Mouse (Mus musculus) cerebellum, adult 8-10 months (tissue): Measurements from ENCODE around the gene Zfp655.
"Not testable (repeated sequence)": the region's sequence is repeated elsewhere in the genome, so short reads cannot be mapped to it uniquely, and the experiment has no call there.

ENCODE experiments used
- DNase-seq: peaks from one replicate; pipeline ENCODE4 v3.0.0; 2022

The Zfp655 gene

DNA sequence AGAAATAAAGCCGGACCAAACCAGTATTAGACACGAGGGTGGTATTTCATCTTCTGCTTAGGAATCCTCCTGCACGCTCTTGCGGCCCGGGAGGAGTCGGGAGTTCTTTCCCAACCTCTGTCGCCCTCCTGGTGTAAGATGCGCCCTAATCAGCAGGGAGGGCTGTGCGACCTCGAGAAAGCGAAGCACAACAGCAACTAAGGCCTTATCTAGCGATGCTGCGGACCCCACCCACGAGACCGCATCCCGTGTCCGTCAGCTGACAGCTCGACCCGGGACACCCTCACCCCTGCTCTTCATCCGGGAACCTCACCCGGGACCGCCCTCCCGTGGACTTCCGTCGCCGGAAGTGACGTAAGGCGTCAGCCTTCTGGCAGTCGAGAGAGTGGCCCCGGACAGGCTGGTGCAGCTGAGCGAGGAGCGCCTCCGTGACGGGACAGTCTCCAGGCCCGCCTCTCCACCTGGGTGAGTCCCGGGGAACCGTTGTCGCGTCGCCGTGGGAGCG lies at the start of gene Zfp655:
Gene Zfp655 (plus strand): TSS at position 349 of the 505 bp plus-strand sequence.
- DNase-seq = peak; percentile 97

GRCm38 (mm10) chr5:145185244-145185643 lies 46.3 kb upstream of the Zfp655 start:
- DNase-seq = no peak

DNA sequence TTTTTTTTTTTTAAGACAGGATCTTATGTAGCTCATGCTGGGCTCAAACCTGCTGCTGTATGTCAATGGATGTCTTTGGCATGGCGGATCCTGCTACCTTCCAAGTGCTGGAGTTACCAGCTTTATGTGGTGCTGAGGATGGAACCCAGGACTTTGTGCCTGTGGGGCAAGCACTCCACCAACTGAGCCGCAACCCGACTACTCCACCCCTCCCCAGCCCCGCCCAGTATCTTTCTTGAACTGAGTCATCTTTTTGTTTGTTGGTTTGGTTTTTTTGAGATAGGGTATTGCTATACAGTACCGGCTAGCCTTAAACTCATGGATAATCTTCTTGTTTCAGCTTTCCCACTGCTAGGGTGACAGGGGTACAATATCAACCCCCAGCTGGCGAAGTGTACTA lies 42.1 kb upstream of the Zfp655 start:
- no peak for DNase-seq

- no peak for DNase-seq
Measured at GRCm38 (mm10) chr5:145190373-145190772, 41.1 kb upstream of the Zfp655 start.

DNA sequence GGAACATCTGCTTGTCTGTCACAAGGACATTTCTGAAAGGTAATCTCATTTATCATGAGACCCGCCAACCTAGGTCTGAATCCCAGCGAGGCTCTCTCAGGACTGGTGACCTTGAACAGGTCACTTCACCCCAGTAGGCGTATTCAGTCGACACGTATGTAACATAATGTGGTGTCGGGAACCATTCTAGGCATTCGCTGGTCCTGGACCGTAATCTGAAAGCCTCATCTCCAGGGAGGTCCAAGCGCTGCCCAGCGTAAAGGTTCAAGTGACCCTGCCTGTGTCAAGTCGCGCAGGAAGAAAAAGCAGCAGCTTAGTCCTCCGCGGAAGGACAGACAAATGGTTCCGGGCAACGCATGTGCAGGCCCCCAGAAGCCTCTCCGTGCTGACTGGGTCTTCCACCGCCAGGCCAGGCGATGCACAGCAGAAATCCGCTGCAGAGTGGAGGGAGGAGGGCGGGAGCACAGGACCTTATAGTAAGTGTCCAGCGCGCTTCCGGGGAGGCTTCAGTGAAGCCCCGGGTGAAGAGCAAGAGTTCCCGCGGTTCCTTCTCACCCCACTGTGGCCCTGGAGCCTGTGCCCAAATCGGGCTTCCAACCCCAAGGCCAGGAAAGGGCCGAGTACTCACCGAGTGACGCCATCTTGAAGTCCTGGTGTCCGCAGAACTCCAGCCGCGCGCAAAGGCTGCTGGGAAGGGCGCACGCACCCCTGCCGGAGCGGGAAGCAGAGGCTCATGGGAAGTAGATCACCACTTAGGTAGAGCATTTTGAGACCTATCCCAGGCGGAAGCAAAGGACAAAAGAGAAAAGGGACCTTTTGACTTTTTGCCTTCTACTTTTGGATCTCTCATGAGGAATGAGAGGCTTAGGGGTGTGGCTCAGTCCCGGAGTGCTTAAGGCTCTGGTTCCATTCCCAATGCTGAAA lies 40.4 kb upstream of the Zfp655 start:
- peak; percentile 89 for DNase-seq

DNA sequence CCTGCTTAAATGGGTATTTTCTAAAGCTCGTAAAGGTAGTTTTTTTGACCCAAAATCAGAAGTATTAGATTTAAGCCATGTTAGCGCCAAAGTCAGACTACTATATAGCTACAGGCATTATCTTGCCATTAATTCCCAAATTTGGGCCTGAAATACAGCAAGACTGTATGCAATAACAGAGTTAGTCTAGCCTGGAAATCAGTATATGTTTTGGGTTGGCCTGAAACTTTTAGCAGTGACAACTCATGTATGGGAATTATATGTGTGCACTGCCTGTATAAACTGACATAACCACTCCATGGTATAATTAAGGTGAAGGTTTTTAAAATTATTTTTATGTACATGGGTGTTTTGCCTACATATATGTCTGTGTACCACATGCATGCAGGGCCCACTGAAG lies 39.6 kb upstream of the Zfp655 start, which contains the start of gene Atp5j2:
Gene Atp5j2 (minus strand): TSS at position 101 of the 400 bp plus-strand sequence.
- DNase-seq = no peak

DNA sequence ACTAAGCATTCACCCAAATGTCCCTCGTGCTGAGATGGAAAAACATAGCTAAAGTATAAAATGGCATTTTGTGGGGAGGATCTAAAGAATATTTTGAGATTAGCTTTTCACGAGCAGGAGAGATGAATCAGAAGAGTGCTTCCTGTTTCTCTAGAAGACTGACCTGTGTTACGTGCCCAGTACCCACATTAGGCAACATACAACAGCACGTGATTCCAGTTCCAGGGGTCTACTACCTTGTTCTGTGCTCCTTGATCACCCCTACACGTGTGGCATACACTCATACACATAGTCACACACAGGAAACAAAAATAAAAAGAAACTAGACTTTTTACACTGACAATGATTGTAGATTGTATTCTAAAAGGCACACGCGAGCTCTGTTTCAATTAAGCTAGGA lies 31.1 kb upstream of the Zfp655 start:
- DNase-seq = no peak

GRCm38 (mm10) chr5:145201321-145201991 lies 30.1 kb upstream of the Zfp655 start, which contains the start of gene Zkscan14:
Zkscan14 (minus strand) TSS chr5:145201868.
- DNase-seq = peak; percentile 73

GRCm38 (mm10) chr5:145202446-145202845 lies 29.1 kb upstream of the Zfp655 start:
- no peak for DNase-seq

DNA sequence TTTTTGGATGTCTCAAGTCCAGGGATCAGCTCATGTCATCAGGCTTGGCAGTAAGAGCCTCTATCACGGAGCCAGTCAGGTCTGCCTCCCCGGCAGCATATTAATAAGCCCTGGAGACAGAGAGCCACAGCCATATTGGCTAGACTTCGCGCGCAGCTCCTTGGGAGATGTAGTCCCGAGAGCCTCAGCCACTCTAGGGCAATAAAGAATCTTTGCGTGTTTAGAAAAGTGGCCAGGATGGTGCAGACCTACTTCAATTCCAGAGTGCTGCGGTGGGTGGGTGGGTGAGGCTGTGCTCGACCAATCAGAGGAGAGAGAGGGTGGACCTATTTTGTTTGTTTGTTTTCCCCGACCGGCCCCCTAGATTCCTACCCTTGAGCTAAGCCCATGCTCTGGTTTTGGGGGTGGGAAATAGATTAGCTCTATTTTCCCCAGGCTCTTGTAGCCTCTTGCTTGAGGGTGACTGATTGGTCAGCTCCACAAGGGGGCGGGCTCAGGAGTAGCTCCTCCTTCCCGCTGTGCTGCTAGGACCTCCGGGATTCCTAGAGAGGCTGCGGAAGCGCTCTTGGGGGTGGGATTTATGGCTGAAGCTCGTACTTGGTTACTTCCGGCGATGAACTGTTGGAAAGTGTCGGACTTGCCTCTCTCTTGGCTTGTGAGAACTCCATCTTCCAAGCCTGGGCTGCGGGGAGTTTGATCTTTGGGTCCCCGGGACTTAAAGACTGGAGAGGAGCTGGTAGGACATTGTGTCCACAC lies 27.4 kb upstream of the Zfp655 start, which contains the start of gene Zkscan5:
Gene Zkscan5 (plus strand): TSS at position 627 of the 756 bp plus-strand sequence.
- peak; percentile 97 for DNase-seq

GRCm38 (mm10) chr5:145205041-145205440 lies 26.5 kb upstream of the Zfp655 start:
- no peak for DNase-seq

DNA sequence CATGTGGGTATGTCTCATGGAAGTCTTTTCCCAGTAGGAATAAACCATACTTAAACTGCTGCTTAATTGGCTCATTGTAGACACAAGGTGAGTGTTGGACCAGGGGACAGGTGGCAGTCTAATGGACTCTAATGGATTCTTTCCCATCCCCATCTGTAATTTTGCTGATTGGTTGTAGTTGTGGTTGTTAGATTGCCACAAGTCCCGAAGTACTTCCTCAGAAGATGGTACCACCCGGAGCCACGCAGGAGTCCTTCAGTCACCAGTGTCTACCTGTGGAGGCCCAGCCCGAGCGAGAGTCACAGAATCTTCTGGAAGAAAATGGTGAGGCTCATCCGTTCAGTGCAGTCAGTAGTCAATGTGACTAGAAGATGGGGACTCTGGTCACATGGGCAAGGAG lies 24.1 kb upstream of the Zfp655 start:
- no peak for DNase-seq

- DNase-seq = no peak
Measured at GRCm38 (mm10) chr5:145207954-145208353, 23.6 kb upstream of the Zfp655 start.

GRCm38 (mm10) chr5:145208391-145208790 lies 23.1 kb upstream of the Zfp655 start:
- DNase-seq = not testable (repeated sequence)

GRCm38 (mm10) chr5:145211340-145211739 lies 20.2 kb upstream of the Zfp655 start:
- no peak for DNase-seq

DNA sequence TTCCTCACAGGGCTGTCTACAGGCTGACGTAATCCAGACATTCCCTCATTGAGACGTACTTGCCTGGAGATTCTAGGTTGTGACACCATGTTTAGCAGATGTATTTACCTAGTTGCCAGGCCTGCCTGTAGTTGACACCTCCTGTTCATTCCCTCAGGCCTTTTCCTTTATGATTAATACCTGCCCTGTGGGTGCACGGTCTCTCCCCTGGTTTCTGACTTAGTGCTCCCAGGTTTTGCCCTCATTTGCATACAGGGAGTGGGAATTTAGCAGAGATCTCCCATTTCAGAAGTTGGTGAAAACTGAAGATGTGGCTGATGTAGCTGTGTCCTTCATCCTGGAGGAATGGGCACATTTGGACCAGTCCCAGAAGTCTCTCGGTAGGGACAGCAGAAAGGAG lies 19.3 kb upstream of the Zfp655 start:
- DNase-seq = no peak

DNA sequence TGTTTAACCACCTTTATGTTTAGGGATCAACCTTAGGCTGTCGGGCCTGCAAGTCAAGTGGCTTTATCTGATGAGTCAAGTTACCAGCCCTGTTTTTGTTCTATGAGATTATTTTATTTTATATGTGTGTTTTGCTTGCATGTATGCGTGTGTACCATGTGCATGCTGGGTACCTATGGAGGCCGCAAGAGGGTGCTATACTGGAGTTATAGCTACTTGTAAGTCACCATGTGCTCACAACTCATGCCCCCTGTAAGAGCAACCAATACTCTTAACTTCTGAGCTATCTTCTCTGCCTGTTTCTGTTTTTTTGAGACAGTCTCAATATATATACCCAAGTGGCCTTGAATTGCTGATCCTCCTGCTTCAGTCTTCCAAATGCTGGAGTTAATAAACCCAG lies 18.0 kb upstream of the Zfp655 start:
- no peak for DNase-seq

DNA sequence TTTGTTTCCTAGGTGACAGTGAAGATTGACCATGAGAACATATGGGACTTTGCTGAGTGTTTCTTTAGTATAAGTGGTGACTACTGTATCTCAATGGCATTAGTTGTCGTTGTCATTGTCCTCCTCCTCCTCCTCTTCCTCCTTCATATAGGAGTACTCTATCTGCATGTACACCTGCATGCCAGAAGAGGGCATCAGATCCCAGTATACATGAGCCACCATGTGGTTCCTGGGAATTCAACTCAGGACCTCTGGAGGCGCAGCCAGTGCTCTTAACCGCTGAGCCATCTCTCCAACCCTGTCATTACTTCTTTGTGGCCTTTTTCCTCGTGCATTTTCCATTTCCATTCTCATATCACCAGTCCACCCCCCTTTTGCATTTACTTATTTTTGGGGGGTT lies 16.8 kb upstream of the Zfp655 start:
- no peak for DNase-seq

- no peak for DNase-seq
Measured at GRCm38 (mm10) chr5:145217746-145218145, 13.8 kb upstream of the Zfp655 start.

DNA sequence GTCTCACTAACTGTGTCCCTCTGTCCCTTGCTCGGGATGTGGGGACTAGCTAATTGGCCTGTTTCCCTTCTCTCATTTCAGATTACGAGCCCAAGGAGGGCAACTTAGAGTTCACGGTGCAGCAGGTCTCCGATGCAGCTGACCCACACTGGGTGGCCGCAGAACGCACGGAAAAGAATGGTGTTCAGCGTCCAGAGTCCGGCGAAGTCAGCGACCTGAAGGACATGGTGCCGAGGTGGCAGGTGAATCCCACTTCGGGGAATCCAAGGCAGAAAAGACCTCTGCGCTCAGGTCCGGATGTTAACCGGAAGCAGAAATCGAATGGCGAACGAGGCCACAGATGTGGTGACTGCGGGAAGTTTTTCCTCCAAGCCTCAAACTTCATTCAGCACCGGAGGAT lies 13.3 kb upstream of the Zfp655 start:
- no peak for DNase-seq

DNA sequence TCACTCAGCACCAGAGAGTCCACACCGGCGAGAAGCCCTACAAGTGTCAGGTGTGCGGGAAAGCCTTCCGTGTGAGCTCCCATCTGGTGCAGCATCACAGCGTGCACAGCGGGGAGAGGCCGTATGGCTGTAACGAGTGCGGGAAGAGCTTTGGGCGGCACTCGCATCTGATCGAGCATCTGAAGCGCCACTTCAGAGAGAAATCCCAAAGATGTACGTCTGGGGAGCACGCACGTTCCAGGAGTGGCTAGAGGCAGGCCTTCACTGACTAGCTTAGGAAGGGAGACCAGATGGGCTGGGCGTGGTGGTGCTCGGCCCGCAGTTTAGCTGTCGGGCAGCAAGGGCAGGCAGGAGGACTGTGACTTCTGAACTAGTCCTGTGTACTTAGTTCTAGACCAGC lies 12.8 kb upstream of the Zfp655 start:
- no peak for DNase-seq

GRCm38 (mm10) chr5:145219981-145220380 lies 11.5 kb upstream of the Zfp655 start:
- DNase-seq = no peak

- no peak for DNase-seq
Measured at GRCm38 (mm10) chr5:145222840-145223239, 8.7 kb upstream of the Zfp655 start.
